Mouse (Mus musculus) heart, postnatal 0 days (tissue): Measurements from ENCODE around the gene Gfod2.

Source experiments
- CTCF ChIP-seq: IDR thresholded peaks from 2 replicates; pipeline ENCODE4 v1.5.1; 2016; ENCODE audit warnings: antibody characterized with exemption, control low read depth, low read depth
- EP300 ChIP-seq: IDR thresholded peaks from 2 replicates; pipeline ENCODE4 v1.6.1; 2016; ENCODE audit warnings: antibody characterized with exemption, low read depth

GRCm38 (mm10) chr8:105757796-105758276 lies 628 bp downstream of the Gfod2 start:
- no peak for TF ChIP-seq EP300
- no peak for TF ChIP-seq CTCF
